Mouse (Mus musculus) ES-Bruce4 (cell line): ENCODE results near the gene Itgax. TPM values are rescaled to one million over a fixed set of nuclear protein-coding genes. Genes with fewer than 3 reads are reported as not detected.

Experiments used
- H3K27ac ChIP-seq: 2 replicates; pipeline ENCODE4 v1.5.1; 2012; ENCODE audit warnings: low read length, inconsistent platforms; ENCODE audit not compliant: insufficient read depth
- H3K27me3 ChIP-seq: 2 replicates; pipeline ENCODE4 v1.6.1; 2012; ENCODE audit warnings: mild to moderate bottlenecking, low read length, inconsistent platforms; ENCODE audit not compliant: control insufficient read depth, poor library complexity, insufficient read depth, severe bottlenecking
- H3K36me3 ChIP-seq: 2 replicates; pipeline ENCODE4 v1.6.1; 2012; ENCODE audit warnings: inconsistent platforms, mild to moderate bottlenecking, low read length, moderate library complexity; ENCODE audit not compliant: control insufficient read depth, poor library complexity, insufficient read depth, severe bottlenecking
- H3K4me1 ChIP-seq: one replicate; pipeline ENCODE4 v1.8.1; 2011; ENCODE audit warnings: low read length; ENCODE audit not compliant: control insufficient read depth, insufficient read depth
- H3K4me3 ChIP-seq: 2 replicates; pipeline ENCODE4 v1.5.1; 2011; ENCODE audit warnings: low read depth, mild to moderate bottlenecking, low read length
- H3K9ac ChIP-seq: 2 replicates; pipeline ENCODE4 v1.6.1; 2012; ENCODE audit warnings: low read depth, mild to moderate bottlenecking, inconsistent platforms; ENCODE audit not compliant: poor library complexity, severe bottlenecking
- H3K9me3 ChIP-seq: replicated peaks from 2 replicates; pipeline ENCODE4 v1.6.1; 2012; ENCODE audit warnings: mild to moderate bottlenecking, low read length, inconsistent platforms; ENCODE audit not compliant: control insufficient read depth, poor library complexity, insufficient read depth, severe bottlenecking
- CTCF ChIP-seq: IDR thresholded peaks from one replicate; pipeline ENCODE4 v1.8.1; 2011; ENCODE audit warnings: low read depth, low read length
- EP300 ChIP-seq: IDR thresholded peaks from 2 replicates; pipeline ENCODE4 v1.6.1; 2011; ENCODE audit warnings: low read depth, low read length; ENCODE audit not compliant: insufficient read depth
- POLR2A ChIP-seq: IDR thresholded peaks from one replicate; pipeline ENCODE4 v1.8.1; 2011; ENCODE audit warnings: low read length; ENCODE audit not compliant: insufficient read depth
- polyA plus RNA-seq: library from polyadenylated mRNA; stranded (reverse); fragments of >200 nt; gene quantifications from 2 replicates; pipeline ENCODE4 v1.2.4, GENCODE M21; 2011; ENCODE audit warnings: low read depth; ENCODE audit not compliant: missing spikeins, insufficient read depth, insufficient read length

Gene Itgax
- polyA plus RNA-seq, 1 experiment, result not detected

DNA sequence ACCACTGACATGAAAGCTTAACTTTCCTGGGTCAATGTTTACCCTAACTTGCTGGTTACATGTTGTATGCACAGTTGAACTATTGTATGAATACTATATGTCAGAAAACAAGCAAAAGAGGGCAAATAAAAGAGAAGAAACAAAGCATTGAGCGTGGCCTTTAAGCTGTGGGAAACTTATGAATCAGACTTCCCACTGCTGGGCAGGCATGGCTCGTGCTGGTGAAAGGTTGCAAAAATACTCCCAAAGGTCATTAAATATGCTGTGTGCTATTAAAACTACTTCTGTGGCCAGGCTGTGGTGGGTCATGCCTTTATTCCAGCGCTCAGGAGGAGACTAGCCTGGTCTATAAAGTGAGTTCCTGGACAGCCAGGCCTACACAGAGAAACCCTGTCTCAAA is 40.6 kb downstream of the Itgax start:
- H3K9me3 ChIP-seq, result no peaks in the 10 kb centered on the region
- no peaks in the 10 kb centered on the region for H3K4me1 ChIP-seq
- H3K27ac ChIP-seq, result no peak overlapping the region
- no peaks in the 10 kb centered on the region for H3K27me3 ChIP-seq
- H3K9ac ChIP-seq, result no peak overlapping the region
- H3K4me3 ChIP-seq, result no peak overlapping the region
- TF ChIP-seq CTCF (no peak), POLR2A (no peak), EP300 (no peak)
- H3K36me3 ChIP-seq, result no peaks in the 10 kb centered on the region

DNA sequence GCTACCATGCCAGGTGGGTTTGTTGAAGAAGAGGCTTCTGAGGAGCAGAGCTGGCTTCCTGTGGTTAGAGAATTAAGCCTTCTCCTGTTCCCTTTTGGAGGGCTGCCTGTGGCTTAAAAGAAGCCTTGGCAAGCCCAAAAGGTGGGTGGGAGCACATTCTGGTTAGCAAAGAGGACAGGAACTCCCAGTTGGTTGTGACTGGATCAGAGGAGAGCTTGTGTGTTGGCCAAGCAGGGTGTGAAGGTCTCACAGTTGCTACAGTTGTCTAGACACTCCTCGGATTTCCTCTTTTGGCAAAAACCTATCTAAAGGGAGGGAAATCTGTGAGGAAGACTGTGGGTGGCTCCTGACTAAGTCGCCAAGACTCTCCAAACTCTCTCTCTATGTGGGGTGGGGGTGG is 49.0 kb downstream of the Itgax start:
- Histone ChIP-seq H3K9ac (no peak overlapping the region), H3K4me1 (no peaks in the 10 kb centered on the region), H3K27ac (no peak overlapping the region), H3K9me3 (no peaks in the 10 kb centered on the region), H3K4me3 (no peak overlapping the region), H3K36me3 (no peaks in the 10 kb centered on the region), H3K27me3 (no peaks in the 10 kb centered on the region)
- no peak for TF ChIP-seq CTCF
- TF ChIP-seq EP300, result no peak
- no peak for TF ChIP-seq POLR2A

DNA sequence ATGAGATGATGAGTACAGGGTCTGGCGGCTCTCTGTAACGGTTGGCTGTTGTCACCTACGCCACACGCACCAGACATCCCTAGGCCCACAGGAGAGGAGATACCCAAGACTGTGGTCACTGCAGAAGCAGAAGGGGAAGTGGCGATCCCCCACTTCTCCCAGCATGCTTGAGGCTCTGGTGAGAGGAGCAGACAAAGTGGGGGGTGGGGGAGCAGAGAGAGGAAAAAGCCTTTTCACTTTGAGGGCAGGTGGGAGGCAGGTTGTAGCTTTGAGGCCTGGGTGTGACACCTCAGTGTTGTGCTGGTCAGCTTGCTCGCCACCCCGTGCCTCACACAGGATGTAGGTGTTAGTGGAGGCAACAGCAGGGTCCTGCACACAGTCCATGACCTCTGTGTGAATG is 50.8 kb downstream of the Itgax start:
- Histone ChIP-seq H3K27ac (no peak overlapping the region), H3K4me3 (no peak overlapping the region), H3K9ac (no peak overlapping the region), H3K4me1 (no peaks in the 10 kb centered on the region), H3K27me3 (no peaks in the 10 kb centered on the region), H3K36me3 (no peaks in the 10 kb centered on the region), H3K9me3 (no peaks in the 10 kb centered on the region)
- TF ChIP-seq POLR2A (no peak), EP300 (no peak), CTCF (no peak)

DNA sequence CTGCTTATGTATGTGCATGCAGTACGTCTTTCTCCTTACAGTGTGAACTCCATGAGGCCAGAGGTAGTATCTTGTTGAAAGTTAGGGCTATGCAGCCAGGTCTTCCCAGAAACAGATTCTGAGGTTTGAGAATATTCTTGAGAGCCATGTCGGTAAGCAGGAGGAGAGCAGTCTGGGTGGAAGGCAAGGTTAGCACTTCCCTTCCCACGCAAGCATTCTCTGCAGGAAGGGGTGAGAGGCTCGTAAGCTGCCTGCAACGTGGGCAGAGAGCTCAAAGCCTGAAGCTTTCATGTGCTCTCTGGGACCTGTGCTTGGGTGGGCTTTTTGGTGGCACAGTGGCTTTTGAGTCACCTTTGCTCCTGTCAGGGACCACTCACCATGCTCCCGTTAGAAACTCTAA is 51.2 kb downstream of the Itgax start:
- Histone ChIP-seq H3K27ac (no peak overlapping the region), H3K27me3 (no peaks in the 10 kb centered on the region), H3K9ac (no peak overlapping the region), H3K36me3 (no peaks in the 10 kb centered on the region), H3K9me3 (no peaks in the 10 kb centered on the region), H3K4me1 (no peaks in the 10 kb centered on the region), H3K4me3 (no peak overlapping the region)
- TF ChIP-seq CTCF (no peak), EP300 (no peak), POLR2A (no peak)

DNA sequence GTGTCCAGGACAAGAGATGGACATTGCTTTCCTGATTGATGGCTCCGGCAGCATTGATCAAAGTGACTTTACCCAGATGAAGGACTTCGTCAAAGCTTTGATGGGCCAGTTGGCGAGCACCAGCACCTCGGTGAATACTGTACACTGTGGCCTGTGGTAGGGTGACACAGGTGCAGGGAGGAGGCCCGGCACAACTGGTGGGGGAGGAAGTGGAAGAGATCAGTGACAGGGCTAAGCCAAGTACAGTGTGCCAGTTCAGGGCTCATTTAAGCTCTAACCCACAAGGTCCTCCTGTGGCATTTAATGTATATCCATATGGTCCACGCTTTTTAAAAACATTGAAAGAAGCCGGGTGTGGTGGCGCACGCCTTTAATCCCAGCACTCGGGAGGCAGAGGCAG is 52.3 kb downstream of the Itgax start:
- no peak overlapping the region for H3K9ac ChIP-seq
- no peaks in the 10 kb centered on the region for H3K4me1 ChIP-seq
- no peaks in the 10 kb centered on the region for H3K9me3 ChIP-seq
- no peak overlapping the region for H3K4me3 ChIP-seq
- H3K27me3 ChIP-seq, result no peaks in the 10 kb centered on the region
- H3K36me3 ChIP-seq, result no peaks in the 10 kb centered on the region
- no peak for TF ChIP-seq POLR2A
- no peak for TF ChIP-seq EP300
- TF ChIP-seq CTCF, result no peak
- H3K27ac ChIP-seq, result no peak overlapping the region

Other genes starting within 250 kb of the Itgax start
- gene Prss53, start 238.6 kb upstream of the Itgax start, polyA plus RNA-seq, result 0.46 and 0.67 TPM in 2 replicates
- gene Gm21974, start 234.1 kb upstream of the Itgax start, polyA plus RNA-seq, result not detected in 2 replicates
- 31.8 and 35.1 TPM in 2 replicates for gene Vkorc1, start 233.9 kb upstream of the Itgax start, polyA plus RNA-seq
- 77.3 and 81.1 TPM in 2 replicates for gene Bckdk, start 225.5 kb upstream of the Itgax start, polyA plus RNA-seq
- gene Kat8, start 217.0 kb upstream of the Itgax start, polyA plus RNA-seq, result 43.2 and 47.1 TPM in 2 replicates
- 73.0 and 74.5 TPM in 2 replicates for gene Prss8, start 199.4 kb upstream of the Itgax start, polyA plus RNA-seq
- gene Prss36, start 182.8 kb upstream of the Itgax start, polyA plus RNA-seq, result 21.2 and 22.4 TPM in 2 replicates
- gene Fus, start 162.1 kb upstream of the Itgax start, polyA plus RNA-seq, result 1,572 and 1,655 TPM in 2 replicates
- gene Pycard, start 135.7 kb upstream of the Itgax start, polyA plus RNA-seq, result 25.0 and 29.8 TPM in 2 replicates
- gene Trim72, start 125.6 kb upstream of the Itgax start, polyA plus RNA-seq, result 0.56 TPM in 1 of 2 replicates, not detected in the other
- not detected in 2 replicates for gene Itgam, start 66.9 kb upstream of the Itgax start, polyA plus RNA-seq
- gene Gm49368, start 66.9 kb upstream of the Itgax start, polyA plus RNA-seq, result not detected in 2 replicates
- gene Itgad, start 24.8 kb downstream of the Itgax start, polyA plus RNA-seq, result not detected in 2 replicates
- gene Cox6a2, start 76.8 kb downstream of the Itgax start, polyA plus RNA-seq, result not detected in 2 replicates
- 3.0 and 3.4 TPM in 2 replicates for gene Armc5, start 107.8 kb downstream of the Itgax start, polyA plus RNA-seq
- gene 9130023H24Rik, start 108.5 kb downstream of the Itgax start, polyA plus RNA-seq, result 1.3 and 1.5 TPM in 2 replicates
- gene Tgfb1i1, start 117.3 kb downstream of the Itgax start, polyA plus RNA-seq, result 6.0 and 9.2 TPM in 2 replicates
- not detected in 2 replicates for gene Slc5a2, start 136.1 kb downstream of the Itgax start, polyA plus RNA-seq
- 7.5 and 9.3 TPM in 2 replicates for gene BC017158, start 168.6 kb downstream of the Itgax start, polyA plus RNA-seq